Mouse (Mus musculus) embryonic facial prominence, embryonic 10.5 days (tissue): ENCODE measurements around the gene 9030025P20Rik. TPM values are rescaled to one million over a fixed set of nuclear protein-coding genes. Genes with fewer than 3 reads are reported as not detected.
A peak's percentile ranks its signal among the peaks of the same experiment; 100 is the strongest.
"Not testable (repeated sequence)": the region's sequence is repeated elsewhere in the genome, so short reads cannot be mapped to it uniquely, and the experiment has no call there.

Source experiments
- DNase-seq: peaks from one replicate; pipeline ENCODE4 v3.0.0-alpha.2; 2017; ENCODE audit warnings: low spot score
- H3K27ac ChIP-seq: fragments of 300-500 bp; sonication (generic); replicated peaks from 2 replicates; pipeline ENCODE4 v1.5.1; 2016; ENCODE audit warnings: mild to moderate bottlenecking
- H3K27me3 ChIP-seq: fragments of 300-500 bp; sonication (generic); replicated peaks from 2 replicates; pipeline ENCODE4 v1.6.1; 2016; ENCODE audit warnings: low read depth, mild to moderate bottlenecking; ENCODE audit not compliant: poor library complexity, severe bottlenecking
- H3K36me3 ChIP-seq: fragments of 300-500 bp; sonication (generic); replicated peaks from 2 replicates; pipeline ENCODE4 v1.6.1; 2016; ENCODE audit warnings: mild to moderate bottlenecking, moderate library complexity
- H3K4me1 ChIP-seq: fragments of 300-500 bp; sonication (generic); 2 replicates; pipeline ENCODE4 v1.6.1; 2016
- H3K4me3 ChIP-seq: fragments of 300-500 bp; sonication (generic); 2 replicates; pipeline ENCODE4 v1.5.1; 2016; ENCODE audit warnings: mild to moderate bottlenecking, moderate library complexity
- H3K9me3 ChIP-seq: fragments of 300-500 bp; sonication (generic); 2 replicates; pipeline ENCODE4 v1.6.1; 2016; ENCODE audit warnings: mild to moderate bottlenecking
- WGBS: fragments of 180-500 bp; shearing (Covaris S2); methylation state at CpG from one replicate; pipeline ENCODE4 v1.1.7; 2016; 5-methylcytosine and 5-hydroxymethylcytosine counted together
- polyA plus RNA-seq: library from polyadenylated mRNA; unstranded; fragments of >200 nt; fragmentation: Nextera tagmentation; extraction: Ambion mirVana; gene quantifications from 2 replicates; pipeline ENCODE4 v1.2.1, GENCODE M21; 2016

Gene 9030025P20Rik
- polyA plus RNA-seq, 1 experiment from 2014 or later, result 11.9 TPM

DNA sequence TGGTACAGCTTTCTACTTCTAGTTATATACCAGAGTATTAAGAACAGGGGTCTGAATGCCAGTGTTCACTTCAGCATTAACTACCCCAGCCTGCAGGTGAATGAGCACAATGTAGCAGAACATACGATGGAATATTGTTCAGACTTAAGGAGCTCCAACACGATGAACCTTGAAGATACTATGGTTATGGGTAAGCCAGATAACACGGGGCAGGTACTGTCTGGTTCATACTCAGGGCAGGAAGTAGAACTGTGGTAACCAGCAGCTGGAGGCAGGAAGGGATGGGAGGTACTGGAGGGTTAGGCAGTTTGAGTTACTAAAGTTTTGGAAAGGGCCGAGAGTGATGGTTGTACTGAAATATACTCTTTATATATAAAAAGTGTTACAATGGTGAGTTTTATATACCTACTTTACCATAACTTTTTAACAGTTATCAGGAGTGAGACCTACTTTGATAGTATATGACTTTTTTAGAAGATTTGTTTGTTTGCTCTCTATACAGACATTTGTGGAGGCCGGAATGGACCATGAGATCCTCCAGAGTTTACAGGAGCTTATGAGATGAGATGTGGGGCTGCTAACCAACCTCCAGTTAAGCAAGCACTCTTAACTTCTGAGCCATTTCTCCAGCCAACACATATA, 19.5 kb upstream of the 9030025P20Rik start:
- H3K4me3 ChIP-seq, result no peak overlapping the region
- peaks cover 12% of the 10 kb centered on the region for H3K4me1 ChIP-seq
- DNase-seq, result no peak
- no peak overlapping the region for H3K27ac ChIP-seq
- peaks cover 19% of the 10 kb centered on the region for H3K36me3 ChIP-seq
- WGBS, result 91% methylated on average over 5 of the region's 5 CpGs
- no peaks in the 10 kb centered on the region for H3K27me3 ChIP-seq
- H3K9me3 ChIP-seq, result no peaks in the 10 kb centered on the region

DNA sequence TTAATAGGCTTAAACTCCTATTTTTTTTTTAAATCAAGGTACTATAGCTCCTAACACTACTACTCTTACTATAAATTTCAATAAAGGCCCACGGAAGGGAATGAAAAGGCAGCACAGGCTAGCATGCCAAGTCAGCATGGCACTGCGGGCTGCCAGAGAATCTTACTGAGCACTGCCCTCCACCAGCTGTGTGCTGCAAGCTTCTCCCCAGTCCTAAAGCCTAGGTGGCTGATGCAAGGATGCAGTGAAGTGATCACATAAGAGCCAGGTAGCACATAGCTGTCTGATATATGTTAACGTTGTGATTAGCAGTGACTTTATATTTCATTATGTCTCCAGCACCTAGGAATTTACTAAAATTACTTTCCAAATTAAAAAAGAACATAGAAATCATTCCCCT, 18.3 kb upstream of the 9030025P20Rik start:
- Histone ChIP-seq H3K4me3 (peak overlapping the region; percentile 79), H3K4me1 (peaks cover 12% of the 10 kb centered on the region), H3K9me3 (no peaks in the 10 kb centered on the region), H3K36me3 (peaks cover 9% of the 10 kb centered on the region), H3K27me3 (no peaks in the 10 kb centered on the region), H3K27ac (no peak overlapping the region)
- no peak for DNase-seq
- 30% methylated on average over 3 of the region's 3 CpGs for WGBS

DNA sequence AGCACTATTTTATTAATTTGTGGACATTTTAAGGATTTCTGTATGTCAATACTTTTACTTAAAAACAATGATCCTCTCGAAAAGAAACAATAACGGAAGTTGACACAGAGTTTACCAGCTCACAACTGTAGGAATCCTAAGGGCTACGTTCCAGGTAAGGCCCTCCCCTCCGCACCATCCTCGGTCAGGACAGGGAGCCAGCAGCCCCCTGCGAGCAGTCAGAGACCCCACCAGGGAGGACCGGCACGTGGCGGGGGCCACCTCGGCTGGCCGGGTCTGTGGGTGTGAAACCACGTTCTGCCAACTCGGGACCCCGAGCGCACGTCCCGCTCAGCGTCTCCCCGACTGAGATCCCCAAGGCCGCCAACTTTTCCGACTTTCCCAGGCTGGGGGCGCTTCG, 17.7 kb upstream of the 9030025P20Rik start:
- H3K27me3 ChIP-seq, result no peaks in the 10 kb centered on the region
- peaks cover 9% of the 10 kb centered on the region for H3K36me3 ChIP-seq
- H3K4me3 ChIP-seq, result peak overlapping the region; percentile 79
- H3K9me3 ChIP-seq, result no peaks in the 10 kb centered on the region
- H3K27ac ChIP-seq, result peak overlapping the region; percentile 87
- H3K4me1 ChIP-seq, result peaks cover 12% of the 10 kb centered on the region
- under 1% methylated on average over 22 of the region's 23 CpGs for WGBS
- peak; percentile 50 for DNase-seq

DNA sequence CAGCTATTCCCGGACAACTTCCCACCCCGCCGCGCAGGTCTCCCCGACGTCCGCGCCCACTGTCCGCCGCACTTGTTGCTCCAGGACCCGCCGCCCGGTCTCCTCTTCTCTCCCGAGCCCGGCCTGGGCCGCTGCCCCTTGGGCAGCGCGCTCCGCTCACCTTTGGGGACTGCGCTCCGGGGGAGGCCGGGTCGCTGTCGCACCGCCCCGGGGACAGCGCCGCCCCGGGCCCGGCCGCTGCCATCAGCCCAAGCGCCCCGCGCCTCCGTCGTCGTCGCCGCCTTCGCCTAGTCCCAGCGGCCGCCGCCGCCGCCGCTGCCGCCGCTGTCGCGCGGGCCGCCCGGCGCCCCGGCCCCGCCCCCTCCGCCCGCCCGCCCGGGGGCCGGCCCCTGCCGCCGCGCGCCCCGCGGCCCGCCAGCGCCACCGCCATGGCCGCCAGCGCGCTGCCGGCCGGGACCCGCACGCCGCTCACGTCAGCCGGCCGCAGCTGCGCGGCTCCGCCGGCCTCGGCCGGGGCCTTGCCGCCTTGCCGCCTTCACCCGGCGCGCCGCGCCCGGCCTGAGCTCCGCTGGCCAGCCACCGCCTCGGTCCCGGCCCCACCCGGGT, 17.2 kb upstream of the 9030025P20Rik start, which contains the start of gene Phf10:
Phf10 (minus strand) TSS at position 323 of the 606 bp plus-strand sequence.
- not testable (repeated sequence) for H3K27me3 ChIP-seq, H3K9me3 ChIP-seq, H3K36me3 ChIP-seq
- 7% methylated on average over 61 of the region's 100 CpGs for WGBS
- peaks cover 12% of the 10 kb centered on the region for H3K4me1 ChIP-seq
- H3K27ac ChIP-seq, result peak within 1 kb of the TSS; percentile 87
- DNase-seq, result peak; percentile 59
- peak within 1 kb of the TSS; percentile 79 for H3K4me3 ChIP-seq

DNA sequence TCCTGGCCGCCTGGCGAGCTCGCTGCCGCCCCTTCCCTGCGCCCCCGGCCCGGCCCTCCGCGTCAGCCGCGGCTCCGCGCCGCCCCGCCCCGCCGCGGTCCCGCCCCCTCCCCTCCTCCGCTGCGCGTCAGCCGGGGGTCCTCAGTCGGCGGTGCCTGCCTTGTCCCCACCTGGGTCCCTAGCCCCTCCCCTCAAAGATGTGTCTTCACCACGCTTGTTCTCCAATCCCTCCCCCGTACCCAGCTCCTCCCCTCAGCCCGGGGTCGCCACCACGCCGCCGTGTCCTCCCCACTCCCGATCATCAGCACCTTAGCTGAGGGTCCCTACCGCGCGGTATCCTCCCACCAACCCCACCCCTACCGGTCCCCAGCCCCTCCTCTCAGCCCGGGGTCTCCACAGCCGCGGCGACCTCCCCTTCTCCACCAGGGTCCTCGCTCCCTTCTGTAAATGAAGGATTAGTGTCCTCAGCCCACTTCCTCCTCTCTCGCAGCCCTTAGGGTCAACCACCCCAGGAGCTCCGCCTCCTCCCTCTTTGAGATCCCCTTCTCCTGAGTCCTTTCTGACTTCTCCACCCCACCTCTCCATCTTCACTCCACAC, 16.6 kb upstream of the 9030025P20Rik start:
- not testable (repeated sequence) for H3K4me3 ChIP-seq, H3K27ac ChIP-seq, H3K36me3 ChIP-seq, H3K27me3 ChIP-seq, DNase-seq, H3K9me3 ChIP-seq
- no CpG with 5 or more reads among the region's 44 CpGs for WGBS
- H3K4me1 ChIP-seq, result peaks cover 12% of the 10 kb centered on the region

DNA sequence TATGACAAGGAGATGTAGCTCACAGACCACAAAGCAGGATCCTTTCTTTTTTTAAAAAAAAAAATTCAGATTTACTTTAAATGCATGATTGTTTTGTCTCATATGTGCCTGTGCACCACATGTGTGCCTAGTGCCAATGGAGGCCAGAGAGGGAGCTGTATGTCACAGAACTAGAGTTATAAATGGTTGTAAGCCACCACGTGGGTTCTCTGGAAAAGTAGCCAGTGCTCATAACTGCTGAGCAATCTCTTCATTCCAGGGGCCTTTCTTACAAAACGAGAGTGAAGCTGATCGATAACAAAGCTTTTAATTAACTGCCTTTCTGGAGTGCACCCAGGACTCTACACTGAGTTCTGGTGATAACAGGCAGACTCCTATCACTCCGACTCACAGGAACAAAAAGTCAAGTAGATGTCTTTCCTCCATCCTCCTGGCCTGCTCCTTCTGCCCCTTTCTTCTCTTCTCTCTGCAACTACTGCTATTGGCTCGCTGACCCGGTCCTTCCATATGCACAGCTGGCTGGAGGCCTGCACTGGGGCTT, 9.8 kb upstream of the 9030025P20Rik start:
- DNase-seq, result not testable (repeated sequence)

DNA sequence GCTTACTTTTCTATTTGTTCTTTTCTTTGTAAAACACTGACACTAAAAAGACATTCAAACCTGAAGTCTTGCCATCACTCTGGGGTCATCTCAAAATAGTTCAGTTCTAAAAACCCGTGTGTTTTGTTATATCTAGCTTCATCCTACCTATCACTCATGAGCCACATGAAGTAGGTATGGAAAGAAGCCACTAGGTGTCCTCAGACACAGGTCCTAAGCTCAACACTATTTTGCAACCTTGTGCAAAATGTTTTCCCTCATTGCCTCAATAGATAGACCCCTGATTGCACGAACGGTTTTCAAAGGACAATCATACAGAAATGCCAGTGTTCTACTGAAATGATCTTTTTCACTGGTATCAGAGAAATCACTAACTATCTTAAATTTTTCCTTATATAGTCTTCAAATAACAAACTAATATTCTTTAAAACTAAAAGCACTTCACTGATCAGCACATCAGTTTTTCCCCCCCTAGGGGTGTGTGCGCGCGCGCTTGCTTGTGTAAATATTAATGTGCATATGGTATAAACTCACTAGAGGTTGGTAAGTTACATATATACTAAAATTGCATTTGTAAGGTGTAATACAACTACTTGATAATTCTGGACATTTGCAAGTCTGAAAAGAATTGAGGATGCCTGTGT, 428 bp upstream of the 9030025P20Rik start:
- not testable (repeated sequence) for H3K27ac ChIP-seq, H3K9me3 ChIP-seq, H3K27me3 ChIP-seq, H3K4me1 ChIP-seq, DNase-seq, H3K36me3 ChIP-seq
- WGBS, result 4% methylated on average over 4 of the region's 7 CpGs
- 0 out of 2 replicates have a peak overlapping the region, but pooled peaks have one; percentile 37 for H3K4me3 ChIP-seq

More for the DNA sequence above, 9.8 kb upstream of the 9030025P20Rik start:
- not testable (repeated sequence) for H3K27ac ChIP-seq, H3K27me3 ChIP-seq, H3K36me3 ChIP-seq, H3K4me1 ChIP-seq, H3K9me3 ChIP-seq, H3K4me3 ChIP-seq
- no CpG with 5 or more reads among the region's 6 CpGs for WGBS

DNA sequence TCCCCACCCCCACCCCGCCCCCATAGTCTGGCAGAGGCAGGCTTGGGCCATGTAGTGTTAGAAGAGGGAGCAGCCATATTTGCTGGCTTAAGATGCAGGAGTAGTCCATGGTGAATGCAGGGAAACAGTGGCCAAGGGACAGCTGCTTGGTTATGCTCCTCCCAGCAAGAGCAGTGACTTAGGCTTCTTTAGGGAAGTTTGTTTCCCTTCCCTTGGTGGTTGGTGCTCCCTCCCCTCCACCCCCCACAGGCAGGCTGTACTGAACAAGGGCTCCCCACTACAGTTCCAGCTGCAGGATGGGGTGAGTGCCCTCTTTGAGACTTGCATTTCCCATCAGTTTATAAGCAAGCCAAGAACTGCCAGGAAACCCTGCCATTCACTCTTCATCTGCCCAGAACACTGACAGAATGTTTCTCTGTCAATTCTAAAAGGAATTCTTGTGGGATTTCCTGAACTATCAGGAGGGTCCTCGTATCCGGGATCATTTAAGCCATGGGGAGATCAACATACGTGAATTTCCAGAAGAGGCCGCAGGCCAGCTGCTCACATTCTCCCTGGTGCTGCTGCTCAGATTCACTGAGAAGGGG, 11.9 kb downstream of the 9030025P20Rik start:
- H3K36me3 ChIP-seq, H3K27ac ChIP-seq, H3K9me3 ChIP-seq, DNase-seq, H3K27me3 ChIP-seq, H3K4me3 ChIP-seq, H3K4me1 ChIP-seq: not testable (repeated sequence)
- WGBS, result 77% methylated on average over 4 of the region's 5 CpGs

DNA sequence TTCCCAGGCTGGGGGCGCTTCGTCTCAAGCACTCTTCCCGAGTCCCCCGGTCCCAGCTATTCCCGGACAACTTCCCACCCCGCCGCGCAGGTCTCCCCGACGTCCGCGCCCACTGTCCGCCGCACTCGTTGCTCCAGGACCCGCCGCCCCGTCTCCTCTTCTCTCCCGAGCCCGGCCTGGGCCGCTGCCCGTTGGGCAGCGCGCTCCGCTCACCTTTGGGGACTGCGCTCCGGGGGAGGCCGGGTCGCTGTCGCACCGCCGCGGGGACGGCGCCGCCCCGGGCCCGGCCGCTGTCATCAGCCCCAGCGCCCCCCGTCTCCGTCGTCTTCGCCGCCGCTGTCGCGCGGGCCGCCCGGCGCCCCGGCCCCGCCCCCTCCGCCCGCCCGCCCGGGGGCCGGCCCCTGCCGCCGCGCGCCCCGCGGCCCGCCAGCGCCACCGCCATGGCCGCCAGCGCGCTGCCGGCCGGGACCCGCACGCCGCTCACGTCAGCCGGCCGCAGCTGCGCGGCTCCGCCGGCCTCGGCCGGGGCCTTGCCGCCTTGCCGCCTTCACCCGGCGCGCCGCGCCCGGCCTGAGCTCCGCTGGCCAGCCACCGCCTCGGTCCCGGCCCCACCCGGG, 14.4 kb downstream of the 9030025P20Rik start:
- WGBS, result no CpG with 5 or more reads among the region's 98 CpGs
- not testable (repeated sequence) for H3K27me3 ChIP-seq, H3K4me1 ChIP-seq, H3K4me3 ChIP-seq, DNase-seq, H3K36me3 ChIP-seq, H3K9me3 ChIP-seq, H3K27ac ChIP-seq

DNA sequence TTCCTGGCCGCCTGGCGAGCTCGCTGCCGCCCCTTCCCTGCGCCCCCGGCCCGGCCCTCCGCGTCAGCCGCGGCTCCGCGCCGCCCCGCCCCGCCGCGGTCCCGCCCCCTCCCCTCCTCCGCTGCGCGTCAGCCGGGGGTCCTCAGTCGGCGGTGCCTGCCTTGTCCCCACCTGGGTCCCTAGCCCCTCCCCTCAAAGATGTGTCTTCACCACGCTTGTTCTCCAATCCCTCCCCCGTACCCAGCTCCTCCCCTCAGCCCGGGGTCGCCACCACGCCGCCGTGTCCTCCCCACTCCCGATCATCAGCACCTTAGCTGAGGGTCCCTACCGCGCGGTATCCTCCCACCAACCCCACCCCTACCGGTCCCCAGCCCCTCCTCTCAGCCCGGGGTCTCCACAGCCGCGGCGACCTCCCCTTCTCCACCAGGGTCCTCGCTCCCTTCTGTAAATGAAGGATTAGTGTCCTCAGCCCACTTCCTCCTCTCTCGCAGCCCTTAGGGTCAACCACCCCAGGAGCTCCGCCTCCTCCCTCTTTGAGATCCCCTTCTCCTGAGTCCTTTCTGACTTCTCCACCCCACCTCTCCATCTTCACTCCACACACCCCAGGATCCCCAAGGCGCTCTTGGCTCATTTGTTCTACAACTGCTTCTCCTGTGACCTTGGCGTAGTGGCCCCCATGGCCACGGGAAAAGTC, 15.0 kb downstream of the 9030025P20Rik start:
- not testable (repeated sequence) for H3K4me1 ChIP-seq, H3K9me3 ChIP-seq, H3K27ac ChIP-seq, H3K27me3 ChIP-seq, H3K36me3 ChIP-seq, H3K4me3 ChIP-seq, DNase-seq
- WGBS, result no CpG with 5 or more reads among the region's 47 CpGs

DNA sequence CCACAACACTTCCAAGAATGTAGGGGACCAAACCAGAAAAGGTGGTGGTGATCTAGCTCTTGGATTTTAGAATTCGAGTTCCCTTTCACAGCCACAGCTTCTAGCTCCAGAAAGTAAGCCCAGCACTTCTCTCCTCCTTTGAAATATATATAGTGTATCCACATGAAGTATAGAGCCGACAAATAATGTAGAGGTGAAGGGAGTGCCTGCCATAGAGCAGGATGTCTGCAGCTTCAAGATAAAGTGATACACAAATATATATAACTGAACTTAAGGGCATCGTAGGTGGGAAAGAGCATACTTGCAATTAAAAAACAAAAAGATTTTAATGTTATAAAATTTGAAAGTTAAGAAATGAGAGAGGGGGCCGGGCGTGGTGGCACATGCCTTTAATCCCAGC, 15.9 kb downstream of the 9030025P20Rik start:
- no CpG with 5 or more reads among the region's 5 CpGs for WGBS
- not testable (repeated sequence) for H3K4me1 ChIP-seq, H3K27ac ChIP-seq, H3K4me3 ChIP-seq, H3K27me3 ChIP-seq, DNase-seq, H3K36me3 ChIP-seq, H3K9me3 ChIP-seq
